Comparison of ENCODE assay signal across 25 mouse cellular contexts in the genomic region with DNA sequence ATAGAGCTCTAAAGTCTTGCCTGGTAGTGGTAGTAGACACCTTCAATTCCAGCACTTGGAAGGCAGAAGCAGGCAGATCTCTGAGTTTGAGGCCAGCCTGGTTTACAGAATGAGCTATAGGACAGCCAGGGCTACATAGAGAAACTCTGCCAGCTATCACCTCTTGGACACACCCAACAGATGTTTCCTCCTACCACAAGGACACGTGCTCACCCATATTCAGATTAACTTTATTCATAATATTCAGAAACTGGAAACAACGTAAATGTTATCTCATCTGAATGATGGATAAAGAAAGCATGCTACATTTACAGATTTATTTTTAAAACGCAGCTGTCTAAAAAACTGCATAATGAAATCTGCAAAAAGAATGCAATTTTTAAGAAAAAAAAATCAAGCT.
"Had no signal": no experiment of that assay in that cellular context is flagged by ENCODE, and none has a peak within 500 bp of the region (broad histone marks: within the 10 kb centered on the region; RNA-seq: fewer than 3 reads in every experiment).

No protein-coding gene starts in this region.

- H3K9me3 ChIP-seq: embryonic facial prominence, embryonic 10.5 days; embryonic facial prominence, embryonic 12.5 days; embryonic facial prominence, embryonic 13.5 days; embryonic facial prominence, embryonic 15.5 days; forebrain, embryonic 13.5 days; forebrain, embryonic 15.5 days had no signal

- H3K36me3 ChIP-seq: embryonic facial prominence, embryonic 10.5 days; embryonic facial prominence, embryonic 12.5 days; embryonic facial prominence, embryonic 13.5 days; embryonic facial prominence, embryonic 15.5 days; forebrain, embryonic 10.5 days; forebrain, embryonic 12.5 days; forebrain, embryonic 15.5 days had no signal

- H3K4me1 ChIP-seq: embryonic facial prominence, embryonic 10.5 days; embryonic facial prominence, embryonic 12.5 days; embryonic facial prominence, embryonic 13.5 days; embryonic facial prominence, embryonic 15.5 days; forebrain, embryonic 10.5 days; forebrain, embryonic 12.5 days; forebrain, embryonic 13.5 days; forebrain, embryonic 15.5 days had no signal

- H3K4me3 ChIP-seq: embryonic facial prominence, embryonic 10.5 days; embryonic facial prominence, embryonic 12.5 days; embryonic facial prominence, embryonic 13.5 days; embryonic facial prominence, embryonic 15.5 days; erythroblast, embryonic 14.5 days; forebrain, embryonic 10.5 days; forebrain, embryonic 12.5 days; forebrain, embryonic 13.5 days; forebrain, embryonic 15.5 days; gastrocnemius, adult 2 months; heart, adult 2 months had no signal

- H3K9ac ChIP-seq: embryonic facial prominence, embryonic 12.5 days; embryonic facial prominence, embryonic 13.5 days; embryonic facial prominence, embryonic 15.5 days; forebrain, embryonic 12.5 days; forebrain, embryonic 13.5 days; forebrain, embryonic 15.5 days; forebrain, postnatal 0 days had no signal

- H3K27me3 ChIP-seq: embryonic facial prominence, embryonic 12.5 days; embryonic facial prominence, embryonic 13.5 days; embryonic facial prominence, embryonic 15.5 days; forebrain, embryonic 12.5 days; forebrain, embryonic 13.5 days; forebrain, embryonic 15.5 days had no signal

- H3K27ac ChIP-seq: embryonic facial prominence, embryonic 10.5 days; embryonic facial prominence, embryonic 12.5 days; embryonic facial prominence, embryonic 13.5 days; embryonic facial prominence, embryonic 15.5 days; forebrain, embryonic 10.5 days; forebrain, embryonic 12.5 days; forebrain, embryonic 13.5 days; forebrain, embryonic 15.5 days; gastrocnemius, adult 2 months; heart, adult 2 months had no signal

- DNase-seq: cerebellum, adult 9-10 months; cerebellum, adult 9-11 months; cerebellum, postnatal 10 days; cerebellum, postnatal 14 days; cerebellum, postnatal 25 days; cerebellum, postnatal 36 days; embryo, embryonic 11 days; forebrain, postnatal 0 days; gastrocnemius, adult 2 months; gastrocnemius, postnatal 10 days; gastrocnemius, postnatal 14 days; gastrocnemius, postnatal 25 days; gastrocnemius, postnatal 36 days; heart, adult 11 months; heart, adult 18-20 months; heart, adult 2 months had no signal
